Mouse (Mus musculus) bone marrow, adult 2 months (tissue): Measurements from ENCODE around the gene H2al1b. TPM values are rescaled to one million over a fixed set of nuclear protein-coding genes. Genes with fewer than 3 reads are reported as not detected.
"Not testable (repeated sequence)": the region's sequence is repeated elsewhere in the genome, so short reads cannot be mapped to it uniquely, and the experiment has no call there.

ENCODE experiments used
- H3K27ac ChIP-seq: fragments of 200-500 bp; 2 replicates; pipeline ENCODE4 v1.5.1; 2012; ENCODE audit warnings: low read depth, mild to moderate bottlenecking, control low read depth, inconsistent platforms, low read length; ENCODE audit not compliant: control insufficient read depth, poor library complexity, insufficient read depth
- H3K4me1 ChIP-seq: fragments of 200-500 bp; 2 replicates; pipeline ENCODE4 v1.6.1; 2011; ENCODE audit warnings: low read length; ENCODE audit not compliant: control insufficient read depth, insufficient read depth
- H3K4me3 ChIP-seq: fragments of 200-500 bp; replicated peaks from 2 replicates; pipeline ENCODE3; 2011; ENCODE audit warnings: mild to moderate bottlenecking, low read depth, low read length, control low read depth; ENCODE audit not compliant: control insufficient read depth
- CTCF ChIP-seq: fragments of 200-500 bp; IDR thresholded peaks from 2 replicates; pipeline ENCODE4 v1.5.1; 2011; ENCODE audit warnings: low read length, control low read depth; ENCODE audit not compliant: control insufficient read depth, insufficient read depth
- POLR2A ChIP-seq: fragments of 200-500 bp; IDR thresholded peaks from 2 replicates; pipeline ENCODE4 v1.6.1; 2011; ENCODE audit warnings: low read depth, mild to moderate bottlenecking, control low read depth, low read length, borderline replicate concordance; ENCODE audit not compliant: control insufficient read depth
- WGBS: fragments of 180-500 bp; shearing (Covaris S2); methylation state at CpG from one replicate; pipeline ENCODE4 v1.1.7; 2018; 5-methylcytosine and 5-hydroxymethylcytosine counted together
- polyA plus RNA-seq: library from polyadenylated mRNA; stranded (reverse); fragments of >200 nt; gene quantifications from 2 replicates; pipeline ENCODE4 v1.2.4, GENCODE M21; 2011; ENCODE audit warnings: low replicate concordance; ENCODE audit not compliant: missing spikeins, insufficient read depth, insufficient read length

H2al1b gene
- not detected in 2 replicates for polyA plus RNA-seq

- H3K4me1 ChIP-seq, H3K27ac ChIP-seq, H3K4me3 ChIP-seq: not testable (repeated sequence)
- WGBS, result 88% methylated on average over 1 of the region's 3 CpGs
Measured at GRCm38 (mm10) chrX:11302132-11302531, at the start of gene H2al1b. H2al1b (plus strand) TSS chrX:11302432.

GRCm38 (mm10) chrX:11254062-11254461, 48.2 kb upstream of the H2al1b start:
- no peak overlapping the region for H3K4me3 ChIP-seq
- WGBS, result 20% methylated on average over 5 of the region's 5 CpGs
- no peaks in the 10 kb centered on the region; the same call in 1 of the 2 replicates for H3K4me1 ChIP-seq
- TF ChIP-seq POLR2A (no peak), CTCF (no peak)
- H3K27ac ChIP-seq, result no peak overlapping the region

DNA sequence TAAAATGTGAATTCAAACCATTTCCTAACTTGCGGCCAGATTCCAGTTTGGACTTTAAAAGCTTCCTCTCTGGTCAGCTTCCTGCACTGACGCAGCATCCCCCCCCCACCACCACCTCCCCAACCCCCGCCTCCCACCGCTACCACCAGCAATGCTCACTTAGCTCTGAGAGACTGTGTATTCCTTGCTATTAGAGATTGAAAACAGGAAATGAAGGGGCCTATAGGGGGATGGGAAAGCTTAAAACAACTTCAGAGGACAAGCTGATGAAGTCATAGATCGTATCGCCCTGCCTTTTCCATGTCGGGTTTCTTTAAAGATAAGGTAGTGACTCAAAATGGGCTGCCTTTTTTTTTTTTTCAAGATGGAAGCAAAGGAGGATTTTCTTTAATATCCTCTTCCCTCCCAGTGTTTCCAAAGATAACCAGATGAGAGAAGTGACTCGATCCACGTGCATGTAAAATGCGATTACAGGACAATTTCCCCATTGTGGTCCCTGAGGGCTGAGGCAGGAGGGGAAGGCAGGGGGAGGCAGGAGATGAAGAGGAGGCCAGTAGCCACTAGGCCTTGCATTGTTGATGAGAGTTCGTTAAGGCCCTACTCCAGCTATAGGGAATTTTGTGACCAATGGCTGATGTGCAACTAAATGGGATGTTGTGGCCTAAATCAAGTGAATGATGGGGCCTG, 47.6 kb upstream of the H2al1b start:
- Histone ChIP-seq H3K4me3 (no peak overlapping the region), H3K27ac (no peak overlapping the region), H3K4me1 (no peaks in the 10 kb centered on the region; the same call in 1 of the 2 replicates)
- TF ChIP-seq POLR2A (no peak), CTCF (no peak)
- WGBS, result 27% methylated on average over 11 of the region's 11 CpGs

GRCm38 (mm10) chrX:11255564-11256360, 46.5 kb upstream of the H2al1b start:
- 54% methylated on average over 8 of the region's 8 CpGs for WGBS
- Histone ChIP-seq H3K4me1 (no peaks in the 10 kb centered on the region; the same call in 1 of the 2 replicates), H3K4me3 (no peak overlapping the region), H3K27ac (no peak overlapping the region)
- TF ChIP-seq POLR2A (no peak), CTCF (no peak)

DNA sequence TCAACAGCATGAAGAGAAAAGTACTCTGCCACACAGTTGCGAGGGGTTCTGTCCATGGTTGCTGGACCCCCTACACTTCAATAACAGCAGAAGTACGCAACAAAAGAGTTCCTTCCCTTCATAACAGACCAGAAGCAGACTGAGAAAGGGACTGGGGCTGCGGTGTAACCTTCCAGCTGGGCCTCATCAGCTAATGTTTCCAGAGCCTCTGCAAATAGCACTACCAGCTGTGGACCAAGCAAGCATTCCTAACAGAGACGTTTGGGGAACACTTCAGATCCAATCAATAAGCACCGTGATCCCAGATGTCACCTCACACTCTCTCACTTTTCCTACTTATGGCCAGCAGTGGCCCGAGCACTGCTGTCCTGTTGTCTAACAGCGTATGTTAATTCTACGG, 37.3 kb upstream of the H2al1b start:
- H3K4me1 ChIP-seq, result no peaks in the 10 kb centered on the region
- WGBS, result 85% methylated on average over 8 of the region's 8 CpGs
- no peak overlapping the region for H3K27ac ChIP-seq
- no peak for TF ChIP-seq CTCF
- TF ChIP-seq POLR2A, result no peak
- no peak overlapping the region for H3K4me3 ChIP-seq

DNA sequence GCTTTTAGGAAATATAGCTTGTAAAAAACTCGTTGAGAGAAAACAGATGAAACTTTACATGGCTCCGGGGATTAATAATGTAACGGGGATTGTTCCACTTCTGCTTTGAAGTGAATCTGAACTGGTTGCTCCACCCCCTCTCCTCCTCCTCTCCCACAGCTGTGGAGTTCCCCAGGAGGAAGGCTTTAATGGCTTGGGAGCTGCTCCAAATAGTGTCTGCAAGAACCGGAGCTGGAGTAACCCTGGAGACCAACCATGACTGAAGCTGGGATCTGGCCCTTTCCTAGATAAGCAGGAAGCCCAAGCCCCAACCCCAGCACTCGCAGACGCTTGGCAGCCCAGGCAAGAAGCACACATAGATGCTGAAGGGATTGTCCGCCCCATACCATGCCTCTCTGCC, 34.4 kb upstream of the H2al1b start:
- no peak overlapping the region for H3K27ac ChIP-seq
- H3K4me3 ChIP-seq, result no peak overlapping the region
- no peaks in the 10 kb centered on the region; the same call in 1 of the 2 replicates for H3K4me1 ChIP-seq
- WGBS, result 64% methylated on average over 7 of the region's 7 CpGs
- TF ChIP-seq POLR2A (no peak), CTCF (no peak)

GRCm38 (mm10) chrX:11269074-11269473, 33.2 kb upstream of the H2al1b start:
- Histone ChIP-seq H3K27ac (no peak overlapping the region), H3K4me1 (no peaks in the 10 kb centered on the region; the same call in 1 of the 2 replicates), H3K4me3 (no peak overlapping the region)
- TF ChIP-seq CTCF, result no peak
- no peak for TF ChIP-seq POLR2A
- WGBS, result 80% methylated on average over 3 of the region's 3 CpGs

- TF ChIP-seq CTCF (no peak), POLR2A (no peak)
- WGBS, result 72% methylated on average over 3 of the region's 3 CpGs
- H3K27ac ChIP-seq, result no peak overlapping the region
- H3K4me3 ChIP-seq, result no peak overlapping the region
- no peaks in the 10 kb centered on the region; the same call in 1 of the 2 replicates for H3K4me1 ChIP-seq
Measured at GRCm38 (mm10) chrX:11273190-11273589, 29.0 kb upstream of the H2al1b start.
